Mouse (Mus musculus) adrenal gland, adult 2 months (tissue): ENCODE measurements around the gene Gm9045. TPM values are rescaled to one million over a fixed set of nuclear protein-coding genes. Genes with fewer than 3 reads are reported as not detected.
"Not testable (repeated sequence)": the region's sequence is repeated elsewhere in the genome, so short reads cannot be mapped to it uniquely, and the experiment has no call there.

Experiments used
- DNase-seq: peaks from one replicate; pipeline ENCODE4 v3.0.0; 2021
- long read RNA-seq: library from polyadenylated mRNA; stranded (forward); transcript quantifications from one replicate; pipeline ENCODE4 v2.0.0, GENCODE M21; 2021
- polyA plus RNA-seq: library from polyadenylated mRNA; depleted of rRNA; stranded (reverse); fragments of >200 nt; gene quantifications from 2 replicates; pipeline ENCODE4 v1.2.3, GENCODE M21; 2012; rRNA removed
- total RNA-seq, 2 experiments: library from RNA; stranded (reverse); gene quantifications; 2 replicates each; pipeline ENCODE4 v1.2.3; 2021

Gene Gm9045
- not detected for total RNA-seq
- not detected in 2 replicates for polyA plus RNA-seq
- long read RNA-seq: 0 reads

DNA sequence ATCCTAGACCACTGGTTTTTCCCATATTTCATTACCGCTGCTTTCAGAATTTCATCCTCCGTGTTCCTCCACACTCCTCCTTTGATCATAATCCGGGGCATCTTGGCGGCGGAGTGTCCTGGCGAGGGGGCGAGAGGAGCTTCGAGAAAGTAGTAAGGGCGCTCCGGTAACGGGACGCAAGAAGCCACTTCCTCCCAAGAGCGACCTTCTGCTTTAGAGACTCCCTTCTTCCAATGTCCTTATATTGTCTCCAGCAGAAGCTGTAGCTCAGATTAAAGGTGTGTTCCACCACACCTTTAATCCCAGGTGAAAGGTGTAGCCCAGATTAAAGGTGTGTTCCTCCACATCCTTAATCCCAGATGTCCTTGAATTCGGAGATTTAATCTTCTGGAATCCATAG is at the start of gene Gm9045:
TSS of gene Gm9045 (minus strand) at position 101 of the 400 bp plus-strand sequence.
- not testable (repeated sequence) for DNase-seq

- peak; percentile 75 for DNase-seq
Measured at GRCm38 (mm10) chr10:118370443-118370842, 32.8 kb upstream of the Gm9045 start.

- DNase-seq: no peak
Measured at GRCm38 (mm10) chr10:118369518-118369917, 31.9 kb upstream of the Gm9045 start.

DNA sequence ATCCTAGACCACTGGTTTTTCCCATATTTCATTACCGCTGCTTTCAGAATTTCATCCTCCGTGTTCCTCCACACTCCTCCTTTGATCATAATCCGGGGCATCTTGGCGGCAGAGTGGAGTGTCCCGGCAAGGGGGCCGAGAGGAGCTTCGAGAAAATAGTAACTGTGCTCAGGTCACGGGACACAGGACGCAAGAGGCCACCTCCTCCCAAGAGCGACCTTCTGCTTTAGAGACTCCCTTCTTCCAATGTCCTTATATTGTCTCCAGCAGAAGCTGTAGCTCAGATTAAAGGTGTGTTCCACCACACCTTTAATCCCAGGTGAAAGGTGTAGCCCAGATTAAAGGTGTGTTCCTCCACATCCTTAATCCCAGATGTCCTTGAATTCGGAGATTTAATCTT is 16.4 kb upstream of the Gm9045 start, which contains the start of gene Gm9049:
TSS of gene Gm9049 (minus strand) at position 101 of the 400 bp plus-strand sequence.
- DNase-seq: not testable (repeated sequence)

DNA sequence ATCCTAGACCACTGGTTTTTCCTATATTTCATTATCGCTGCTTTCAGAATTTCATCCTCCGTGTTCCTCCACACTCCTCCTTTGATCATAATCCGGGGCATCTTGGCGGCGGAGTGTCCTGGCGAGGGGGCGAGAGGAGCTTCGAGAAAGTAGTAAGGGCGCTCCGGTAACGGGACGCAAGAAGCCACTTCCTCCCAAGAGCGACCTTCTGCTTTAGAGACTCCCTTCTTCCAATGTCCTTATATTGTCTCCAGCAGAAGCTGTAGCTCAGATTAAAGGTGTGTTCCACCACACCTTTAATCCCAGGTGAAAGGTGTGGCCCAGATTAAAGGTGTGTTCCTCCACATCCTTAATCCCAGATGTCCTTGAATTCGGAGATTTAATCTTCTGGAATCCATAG is 10.9 kb upstream of the Gm9045 start, which contains the start of gene Gm9048:
TSS of gene Gm9048 (minus strand) at position 101 of the 400 bp plus-strand sequence.
- not testable (repeated sequence) for DNase-seq

- not testable (repeated sequence) for DNase-seq
Measured at GRCm38 (mm10) chr10:118343155-118343554, 5.5 kb upstream of the Gm9045 start, which contains the start of gene Gm9046. Gene Gm9046, minus strand, starts transcription at chr10:118343255.

DNA sequence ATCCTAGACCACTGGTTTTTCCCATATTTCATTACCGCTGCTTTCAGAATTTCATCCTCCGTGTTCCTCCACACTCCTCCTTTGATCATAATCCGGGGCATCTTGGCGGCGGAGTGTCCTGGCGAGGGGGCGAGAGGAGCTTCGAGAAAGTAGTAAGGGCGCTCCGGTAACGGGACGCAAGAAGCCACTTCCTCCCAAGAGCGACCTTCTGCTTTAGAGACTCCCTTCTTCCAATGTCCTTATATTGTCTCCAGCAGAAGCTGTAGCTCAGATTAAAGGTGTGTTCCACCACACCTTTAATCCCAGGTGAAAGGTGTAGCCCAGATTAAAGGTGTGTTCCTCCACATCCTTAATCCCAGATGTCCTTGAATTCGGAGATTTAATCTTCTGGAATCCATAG is 5.3 kb downstream of the Gm9045 start, which contains the start of gene Gm9044:
TSS of gene Gm9044 (minus strand) at position 101 of the 400 bp plus-strand sequence.
- DNase-seq: not testable (repeated sequence)

DNA sequence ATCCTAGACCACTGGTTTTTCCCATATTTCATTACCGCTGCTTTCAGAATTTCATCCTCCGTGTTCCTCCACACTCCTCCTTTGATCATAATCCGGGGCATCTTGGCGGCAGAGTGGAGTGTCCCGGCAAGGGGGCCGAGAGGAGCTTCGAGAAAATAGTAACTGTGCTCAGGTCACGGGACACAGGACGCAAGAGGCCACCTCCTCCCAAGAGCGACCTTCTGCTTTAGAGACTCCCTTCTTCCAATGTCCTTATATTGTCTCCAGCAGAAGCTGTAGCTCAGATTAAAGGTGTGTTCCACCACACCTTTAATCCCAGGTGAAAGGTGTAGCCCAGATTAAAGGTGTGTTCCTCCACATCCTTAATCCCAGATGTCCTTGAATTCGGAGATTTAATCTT is 10.8 kb downstream of the Gm9045 start, which contains the start of gene Gm9040:
TSS of gene Gm9040 (minus strand) at position 101 of the 400 bp plus-strand sequence.
- DNase-seq: not testable (repeated sequence)

- DNase-seq: no peak
Measured at GRCm38 (mm10) chr10:118319024-118319423, 18.6 kb downstream of the Gm9045 start.

GRCm38 (mm10) chr10:118302133-118302532 is 35.5 kb downstream of the Gm9045 start:
- DNase-seq: not testable (repeated sequence)

- no peak for DNase-seq
Measured at GRCm38 (mm10) chr10:118294938-118295337, 42.7 kb downstream of the Gm9045 start, which contains the start of gene Iltifb. Gene Iltifb, minus strand, starts transcription at chr10:118295038.

Other genes with a start within 250 kb of the Gm9045 start
- gene Mdm1, start 196.0 kb downstream of the Gm9045 start, total RNA-seq: 10 to 100 TPM in 1 of 2 experiments, 1 to 10 TPM in 1; 8.0 to 16.3 TPM
- gene Mdm1, start 196.0 kb downstream of the Gm9045 start, polyA plus RNA-seq: 1.8 and 2.3 TPM in 2 replicates
- not detected for gene Il22, start 132.9 kb downstream of the Gm9045 start, total RNA-seq
- gene Il22, start 132.9 kb downstream of the Gm9045 start, polyA plus RNA-seq: not detected in 2 replicates
- gene Gm32717, start 97.1 kb downstream of the Gm9045 start, total RNA-seq: under 1 TPM; 0.37 to 0.48 TPM
- not detected in 2 replicates for gene Gm32717, start 97.1 kb downstream of the Gm9045 start, polyA plus RNA-seq
- under 1 TPM; 0.37 to 0.48 TPM for gene Gm32802, start 79.1 kb downstream of the Gm9045 start, total RNA-seq
- gene Gm32802, start 79.1 kb downstream of the Gm9045 start, polyA plus RNA-seq: not detected in 2 replicates
- not detected for gene Iltifb, start 42.8 kb downstream of the Gm9045 start, total RNA-seq
- not detected in 2 replicates for gene Iltifb, start 42.8 kb downstream of the Gm9045 start, polyA plus RNA-seq
- gene Gm9040, start 10.9 kb downstream of the Gm9045 start, total RNA-seq: not detected
- not detected in 2 replicates for gene Gm9040, start 10.9 kb downstream of the Gm9045 start, polyA plus RNA-seq
- not detected for gene Gm9044, start 5.4 kb downstream of the Gm9045 start, total RNA-seq
- not detected in 2 replicates for gene Gm9044, start 5.4 kb downstream of the Gm9045 start, polyA plus RNA-seq
- gene Gm9046, start 5.4 kb upstream of the Gm9045 start, total RNA-seq: not detected
- gene Gm9046, start 5.4 kb upstream of the Gm9045 start, polyA plus RNA-seq: not detected in 2 replicates
- not detected for gene Gm9048, start 10.8 kb upstream of the Gm9045 start, total RNA-seq
- not detected in 2 replicates for gene Gm9048, start 10.8 kb upstream of the Gm9045 start, polyA plus RNA-seq
- not detected for gene Gm9049, start 16.3 kb upstream of the Gm9045 start, total RNA-seq
- gene Gm9049, start 16.3 kb upstream of the Gm9045 start, polyA plus RNA-seq: not detected in 2 replicates
- gene Ifng, start 103.2 kb upstream of the Gm9045 start, total RNA-seq: not detected
- gene Ifng, start 103.2 kb upstream of the Gm9045 start, polyA plus RNA-seq: not detected in 2 replicates